Mouse (Mus musculus) lung, postnatal 0 days (tissue): Measurements from ENCODE around the gene Ttpal. TPM values are rescaled to one million over a fixed set of nuclear protein-coding genes. Genes with fewer than 3 reads are reported as not detected.

Experiments used
- ATAC-seq: fragments of 200-750 bp; cut with Nextera tagmentation; 2 replicates; pipeline ENCODE4 v1.8.0; 2017; ENCODE audit warnings: moderate library complexity
- DNase-seq: peaks from one replicate; pipeline ENCODE4 v3.0.0-alpha.2; 2016; ENCODE audit warnings: low spot score
- H3K27ac ChIP-seq: fragments of 300-500 bp; sonication (generic); 2 replicates; pipeline ENCODE4 v1.5.1; 2014; ENCODE audit warnings: antibody characterized with exemption, mild to moderate bottlenecking, low read length, mixed read lengths
- H3K27me3 ChIP-seq: fragments of 300-500 bp; sonication (generic); replicated peaks from 2 replicates; pipeline ENCODE4 v1.6.1; 2014; ENCODE audit warnings: low read length, mixed read lengths; ENCODE audit not compliant: insufficient read depth
- H3K36me3 ChIP-seq: fragments of 300-500 bp; sonication (generic); 2 replicates; pipeline ENCODE4 v1.6.1; 2014; ENCODE audit warnings: low read length, mixed read lengths; ENCODE audit not compliant: insufficient read depth
- H3K4me1 ChIP-seq: fragments of 300-500 bp; sonication (generic); 2 replicates; pipeline ENCODE4 v1.6.1; 2014; ENCODE audit warnings: antibody characterized with exemption, low read depth, low read length, mixed read lengths; ENCODE audit not compliant: insufficient read depth
- H3K4me2 ChIP-seq: fragments of 300-500 bp; sonication (generic); replicated peaks from 2 replicates; pipeline ENCODE4 v1.6.1; 2014; ENCODE audit warnings: low read depth, mild to moderate bottlenecking, low read length, moderate library complexity, mixed read lengths
- H3K4me3 ChIP-seq: fragments of 300-500 bp; sonication (generic); 2 replicates; pipeline ENCODE4 v1.5.1; 2014; ENCODE audit warnings: low read depth, low read length
- H3K9ac ChIP-seq: fragments of 300-500 bp; sonication (generic); replicated peaks from 2 replicates; pipeline ENCODE4 v1.6.1; 2014; ENCODE audit warnings: low read depth, mild to moderate bottlenecking
- H3K9me3 ChIP-seq: fragments of 300-500 bp; sonication (generic); 2 replicates; pipeline ENCODE4 v1.6.1; 2016; ENCODE audit warnings: low read length, mixed read lengths
- CTCF ChIP-seq: IDR thresholded peaks from 2 replicates; pipeline ENCODE4 v1.5.1; 2016; ENCODE audit warnings: antibody characterized with exemption, mild to moderate bottlenecking
- EP300 ChIP-seq: IDR thresholded peaks from 2 replicates; pipeline ENCODE4 v1.6.1; 2016; ENCODE audit warnings: antibody characterized with exemption, mild to moderate bottlenecking, control low read depth
- WGBS: fragments of 180-500 bp; shearing (Covaris S2); extraction: QIAGEN DNeasy Blood & Tissue Kit; methylation state at CpG from one replicate; pipeline ENCODE4 v1.1.7; 2014; 5-methylcytosine and 5-hydroxymethylcytosine counted together
- polyA plus RNA-seq: library from polyadenylated mRNA; unstranded; fragments of >200 nt; fragmentation: Nextera tagmentation; extraction: Ambion mirVana; gene quantifications from 2 replicates; pipeline ENCODE4 v1.2.1, GENCODE M21; 2015

Ttpal gene
- polyA plus RNA-seq, 1 experiment from 2014 or later = 20.0 TPM

DNA sequence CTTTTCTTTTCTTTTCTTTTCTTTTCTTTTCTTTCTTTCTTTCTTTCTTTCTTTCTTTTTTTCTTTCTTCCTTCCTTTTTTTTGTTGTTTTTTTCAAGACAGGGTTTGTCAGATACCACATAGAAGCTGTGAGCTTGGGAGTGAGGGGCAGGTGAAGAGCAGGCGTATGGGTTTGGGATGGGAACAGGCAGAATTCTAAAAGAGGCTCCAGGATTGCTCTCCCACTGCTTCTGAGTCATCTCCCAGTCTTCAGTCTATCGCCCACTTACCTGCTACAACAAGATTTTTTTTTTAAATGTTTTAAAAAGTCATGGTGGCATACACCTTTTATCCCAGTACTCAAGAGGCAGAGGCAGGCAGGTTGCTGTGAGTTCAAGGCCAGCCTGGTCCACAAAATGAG lies 24.1 kb upstream of the Ttpal start:
- 79% methylated on average over 2 of the region's 2 CpGs for WGBS
- Histone ChIP-seq H3K9me3 (no peaks in the 10 kb centered on the region), H3K9ac (no peak overlapping the region), H3K4me1 (no peaks in the 10 kb centered on the region), H3K27me3 (no peaks in the 10 kb centered on the region), H3K4me2 (no peak overlapping the region), H3K4me3 (no peak overlapping the region), H3K36me3 (no peaks in the 10 kb centered on the region), H3K27ac (no peak overlapping the region)
- DNase-seq (no peak), ATAC-seq (no peak)
- TF ChIP-seq EP300 (no peak), CTCF (no peak)

DNA sequence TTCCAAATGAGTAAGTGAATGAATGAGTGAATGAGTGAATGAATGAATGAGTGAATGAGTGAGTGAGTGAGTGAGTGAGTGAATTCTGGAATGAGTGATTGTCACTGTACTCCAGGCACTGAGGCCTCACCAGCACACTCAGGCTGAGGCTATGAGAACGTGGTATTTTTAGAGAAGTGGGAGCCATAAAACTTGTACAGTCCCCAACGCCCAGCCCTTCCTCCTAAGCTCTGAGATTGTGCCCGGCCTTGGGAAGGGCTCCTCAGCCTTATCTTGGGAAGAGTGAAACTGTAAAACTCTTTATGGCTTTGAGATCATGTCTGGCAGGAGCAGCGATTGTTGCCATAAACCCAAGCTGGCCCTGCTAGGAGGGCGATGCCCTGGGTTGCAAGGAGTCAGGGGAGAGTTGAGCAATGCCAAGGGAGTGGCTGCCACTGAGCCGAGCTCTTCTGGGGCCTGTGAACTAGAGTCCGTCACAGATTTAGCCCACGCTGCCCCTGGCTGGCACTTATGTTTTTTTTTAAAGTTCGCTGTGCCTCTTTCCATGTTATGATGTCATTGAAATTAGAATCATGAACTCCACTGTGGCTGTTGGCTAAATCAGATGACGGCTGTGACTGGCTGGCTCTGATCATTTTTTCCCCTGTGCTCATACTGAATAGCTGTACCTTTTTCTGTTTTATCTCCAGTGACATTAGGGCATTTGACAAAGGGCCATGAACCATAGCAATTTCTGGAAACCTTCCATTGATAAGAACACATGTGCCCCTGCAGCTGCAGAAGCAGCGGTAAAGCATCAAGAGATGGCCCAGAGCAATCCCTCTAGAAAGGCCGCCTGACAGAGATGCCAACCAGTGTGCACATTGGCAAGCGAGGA lies 21.8 kb upstream of the Ttpal start:
- no peak overlapping the region for H3K4me3 ChIP-seq
- TF ChIP-seq CTCF = no peak
- TF ChIP-seq EP300 = no peak
- 59% methylated on average over 13 of the region's 13 CpGs for WGBS
- no peak overlapping the region for H3K4me2 ChIP-seq
- no peaks in the 10 kb centered on the region for H3K9me3 ChIP-seq
- no peak overlapping the region for H3K27ac ChIP-seq
- no peaks in the 10 kb centered on the region for H3K4me1 ChIP-seq
- no peaks in the 10 kb centered on the region for H3K27me3 ChIP-seq
- ATAC-seq (peak; percentile 47), DNase-seq (peak; percentile 48)
- no peak overlapping the region for H3K9ac ChIP-seq
- H3K36me3 ChIP-seq = no peaks in the 10 kb centered on the region

DNA sequence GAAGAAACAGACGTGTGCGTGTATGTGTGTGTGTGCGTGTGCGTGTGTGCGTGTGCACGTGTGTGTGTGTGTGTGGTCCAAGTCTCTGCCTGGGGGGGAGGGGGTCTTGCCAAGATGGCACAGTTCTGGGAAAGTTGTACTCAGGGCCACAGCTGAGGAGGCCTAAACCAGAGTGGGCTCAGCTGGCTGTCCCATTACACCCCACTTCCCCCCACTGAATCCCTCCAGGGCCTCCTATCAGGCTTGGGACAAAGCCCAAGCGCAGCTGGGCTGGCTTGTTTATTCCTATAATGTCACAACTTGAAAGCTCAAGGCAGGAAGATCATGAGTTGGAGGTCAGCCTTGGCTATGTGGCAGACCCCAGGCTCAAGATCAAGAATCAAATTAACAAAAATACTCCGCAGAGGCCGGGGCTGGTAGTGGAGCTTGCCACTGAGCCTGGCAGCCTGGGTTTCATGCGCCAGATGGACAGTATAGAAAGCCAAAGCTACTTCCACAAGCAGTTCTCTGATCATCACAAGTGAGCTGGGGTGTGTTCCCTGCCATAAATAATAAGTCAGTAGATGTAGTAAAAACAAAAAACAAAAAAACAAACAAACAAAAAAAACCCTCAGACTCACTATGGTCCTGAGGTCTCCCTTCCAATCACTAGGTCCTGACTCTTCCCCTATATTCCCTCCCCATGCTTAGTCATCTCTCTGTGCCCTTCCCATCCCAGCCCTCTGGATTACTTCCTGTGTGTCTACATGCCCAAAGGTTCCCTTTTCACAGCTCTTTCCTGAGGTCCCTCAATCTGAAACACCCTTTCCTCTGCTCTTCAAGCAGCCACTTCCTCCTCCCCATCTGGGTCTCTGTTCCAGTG lies 18.7 kb upstream of the Ttpal start:
- DNase-seq = peak; percentile 60
- H3K4me2 ChIP-seq = no peak overlapping the region
- H3K27ac ChIP-seq = no peak overlapping the region
- no peaks in the 10 kb centered on the region for H3K36me3 ChIP-seq
- H3K4me3 ChIP-seq = no peak overlapping the region
- no peaks in the 10 kb centered on the region for H3K27me3 ChIP-seq
- H3K9ac ChIP-seq = no peak overlapping the region
- no peaks in the 10 kb centered on the region for H3K9me3 ChIP-seq
- ATAC-seq = peak; percentile 50
- WGBS = 85% methylated on average over 10 of the region's 10 CpGs
- no peak for TF ChIP-seq CTCF
- no peak for TF ChIP-seq EP300
- no peaks in the 10 kb centered on the region for H3K4me1 ChIP-seq

DNA sequence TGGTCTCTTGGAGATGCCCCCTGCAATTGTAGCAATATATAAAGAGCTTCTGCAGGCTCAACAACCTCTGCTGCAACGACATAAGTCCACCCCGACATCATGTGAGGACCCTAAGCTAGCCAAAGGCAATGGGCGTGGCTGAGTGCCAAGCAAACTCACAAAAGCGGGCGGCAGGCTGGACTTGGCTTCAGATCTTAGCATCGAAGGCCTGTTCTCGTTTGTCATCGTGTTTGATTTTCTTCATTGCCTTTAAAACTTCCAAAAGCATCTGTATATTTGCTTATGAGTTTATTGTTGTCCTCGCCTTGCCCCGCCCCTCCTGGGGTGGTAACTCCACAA lies 18.1 kb upstream of the Ttpal start:
- DNase-seq (no peak), ATAC-seq (no peak)
- Histone ChIP-seq H3K4me3 (no peak overlapping the region), H3K4me2 (no peak overlapping the region), H3K27ac (no peak overlapping the region), H3K36me3 (no peaks in the 10 kb centered on the region), H3K9me3 (no peaks in the 10 kb centered on the region), H3K27me3 (no peaks in the 10 kb centered on the region), H3K4me1 (no peaks in the 10 kb centered on the region), H3K9ac (no peak overlapping the region)
- WGBS = 64% methylated on average over 10 of the region's 10 CpGs
- TF ChIP-seq EP300 (no peak), CTCF (no peak)

DNA sequence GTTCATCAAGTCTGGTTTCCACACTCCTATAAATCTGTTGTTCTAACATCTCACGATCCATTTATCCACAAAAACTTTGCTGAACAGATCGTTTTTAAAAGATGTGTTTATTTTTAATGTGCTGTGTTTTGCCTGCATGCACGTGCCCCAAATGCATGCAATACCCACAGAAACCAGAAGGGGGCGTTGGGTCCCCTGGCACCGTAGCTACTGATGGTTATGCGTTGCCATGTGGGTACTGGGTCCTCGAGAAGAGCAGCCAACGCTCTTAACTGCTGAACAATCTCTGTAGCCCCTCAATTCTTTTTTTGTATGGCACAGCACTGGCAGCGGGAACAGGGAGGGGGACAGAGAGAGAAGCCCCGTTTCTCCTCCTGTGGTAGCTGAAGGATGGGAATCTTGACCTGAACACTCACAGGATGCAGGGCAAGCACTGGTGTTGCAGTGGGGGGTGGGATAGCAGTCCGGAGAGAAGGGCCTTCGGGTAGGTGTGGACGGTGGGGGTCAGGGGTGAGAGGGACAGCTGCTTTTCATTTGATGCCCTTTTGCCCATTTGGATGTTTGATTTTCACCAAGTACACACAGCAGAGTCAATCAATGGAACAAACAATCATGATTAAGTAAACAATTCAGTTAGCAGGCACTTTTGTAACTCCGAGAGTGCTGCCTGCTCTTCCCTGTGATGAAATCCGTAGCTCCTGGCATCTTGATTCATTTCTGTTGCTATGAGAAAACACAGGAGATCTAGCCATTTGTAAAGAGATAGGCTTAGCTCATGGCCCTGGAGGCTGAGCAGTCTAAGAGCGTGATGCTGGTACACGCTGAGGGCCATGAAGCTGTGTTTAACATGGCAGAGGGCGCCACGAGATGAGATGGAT lies 15.5 kb upstream of the Ttpal start:
- H3K27ac ChIP-seq = peak overlapping the region; percentile 27; the same call in 1 of the 2 replicates
- no peaks in the 10 kb centered on the region for H3K36me3 ChIP-seq
- H3K9me3 ChIP-seq = no peaks in the 10 kb centered on the region
- 27% methylated on average over 19 of the region's 19 CpGs for WGBS
- peak; percentile 62 for DNase-seq
- no peak overlapping the region for H3K4me2 ChIP-seq
- no peak overlapping the region for H3K9ac ChIP-seq
- no peaks in the 10 kb centered on the region for H3K4me1 ChIP-seq
- no peak for TF ChIP-seq EP300
- peak; percentile 87 for TF ChIP-seq CTCF
- no peaks in the 10 kb centered on the region for H3K27me3 ChIP-seq
- H3K4me3 ChIP-seq = no peak overlapping the region
- ATAC-seq = peak; percentile 15; the same call in 1 of the 2 replicates
